Mouse (Mus musculus) liver, postnatal 0 days (tissue): ENCODE measurements at regions not wholly inside any gene's neighbourhood (a gene's known extent, or its start where the extent isn't known, plus 50 kb on each side); places are given as distances from the start of the nearest gene placed in this dataset.
"Not testable (repeated sequence)": the region's sequence is repeated elsewhere in the genome, so short reads cannot be mapped to it uniquely, and the experiment has no call there.

ENCODE experiments used
- ATAC-seq: fragments of 200-750 bp; cut with Nextera tagmentation; 2 replicates; pipeline ENCODE4 v1.8.0; 2017; ENCODE audit warnings: mild to moderate bottlenecking, moderate library complexity
- DNase-seq: peaks from one replicate; pipeline ENCODE4 v3.0.0-alpha.2; 2016
- H3K27ac ChIP-seq: fragments of 300-500 bp; sonication (generic); 2 replicates; pipeline ENCODE4 v1.5.1; 2014; ENCODE audit warnings: antibody characterized with exemption, moderate library complexity, mild to moderate bottlenecking, low read depth
- H3K27me3 ChIP-seq: fragments of 300-500 bp; sonication (generic); 2 replicates; pipeline ENCODE4 v1.6.1; 2014; ENCODE audit warnings: low read length, control low read depth, mixed read lengths; ENCODE audit not compliant: insufficient read depth
- H3K36me3 ChIP-seq: fragments of 300-500 bp; sonication (generic); replicated peaks from 2 replicates; pipeline ENCODE4 v1.6.1; 2014; ENCODE audit warnings: mild to moderate bottlenecking, control low read depth, low read length, moderate library complexity, mixed read lengths; ENCODE audit not compliant: insufficient read depth
- H3K4me1 ChIP-seq: fragments of 300-500 bp; sonication (generic); 2 replicates; pipeline ENCODE4 v1.6.1; 2014; ENCODE audit warnings: antibody characterized with exemption, mild to moderate bottlenecking, control low read depth; ENCODE audit not compliant: insufficient read depth
- H3K4me2 ChIP-seq: fragments of 300-500 bp; sonication (generic); 2 replicates; pipeline ENCODE4 v1.6.1; 2014; ENCODE audit warnings: low read depth, mild to moderate bottlenecking, low read length, moderate library complexity, mixed read lengths
- H3K4me3 ChIP-seq: fragments of 300-500 bp; sonication (generic); 2 replicates; pipeline ENCODE4 v1.5.1; 2014; ENCODE audit warnings: low read depth, low read length
- H3K9ac ChIP-seq: fragments of 300-500 bp; sonication (generic); replicated peaks from 2 replicates; pipeline ENCODE4 v1.6.1; 2014; ENCODE audit warnings: mild to moderate bottlenecking, moderate library complexity
- H3K9me3 ChIP-seq: fragments of 300-500 bp; sonication (generic); 2 replicates; pipeline ENCODE4 v1.6.1; 2016; ENCODE audit warnings: mild to moderate bottlenecking, control low read depth, low read length, mixed read lengths
- CTCF ChIP-seq: sonication (generic); IDR thresholded peaks from 2 replicates; pipeline ENCODE4 v1.5.1; 2016; ENCODE audit warnings: antibody characterized with exemption, low read depth
- EP300 ChIP-seq: IDR thresholded peaks from 2 replicates; pipeline ENCODE4 v1.6.1; 2016; ENCODE audit warnings: antibody characterized with exemption, low read depth, mild to moderate bottlenecking
- WGBS: fragments of 180-500 bp; shearing (Covaris S2); extraction: QIAGEN DNeasy Blood & Tissue Kit; methylation state at CpG from one replicate; pipeline ENCODE4 v1.1.7; 2014; ENCODE audit not compliant: insufficient replicate concordance; 5-methylcytosine and 5-hydroxymethylcytosine counted together

DNA sequence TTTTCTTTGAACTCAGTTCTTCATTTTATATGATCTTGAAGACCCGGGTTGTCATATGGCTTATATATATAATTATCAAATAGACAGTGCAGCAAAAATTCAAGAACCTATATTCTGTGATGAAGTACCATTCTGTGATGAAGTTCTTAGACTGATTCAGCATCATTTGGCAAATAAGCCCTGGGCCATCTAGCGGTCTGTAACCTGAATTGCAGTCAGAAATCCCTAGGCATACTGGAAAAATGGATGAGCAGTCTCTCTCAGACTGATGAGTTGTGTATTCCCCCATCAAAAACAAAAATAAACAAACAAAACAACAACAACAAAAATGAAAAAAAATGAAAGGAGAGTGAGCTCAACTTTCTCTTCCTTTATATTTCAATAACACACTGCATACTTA lies 232.3 kb downstream of the Ppp1r3a start:
- WGBS: 11% methylated on average over 2 of the region's 2 CpGs
- no peak for ATAC-seq
- Histone ChIP-seq H3K9me3 (no peaks in the 10 kb centered on the region), H3K4me2 (no peak overlapping the region), H3K27me3 (no peaks in the 10 kb centered on the region), H3K4me3 (no peak overlapping the region), H3K9ac (no peak overlapping the region), H3K36me3 (no peaks in the 10 kb centered on the region), H3K27ac (no peak overlapping the region), H3K4me1 (no peaks in the 10 kb centered on the region)
- no peak for DNase-seq
- peak; percentile 48 for TF ChIP-seq CTCF
- TF ChIP-seq EP300: no peak

DNA sequence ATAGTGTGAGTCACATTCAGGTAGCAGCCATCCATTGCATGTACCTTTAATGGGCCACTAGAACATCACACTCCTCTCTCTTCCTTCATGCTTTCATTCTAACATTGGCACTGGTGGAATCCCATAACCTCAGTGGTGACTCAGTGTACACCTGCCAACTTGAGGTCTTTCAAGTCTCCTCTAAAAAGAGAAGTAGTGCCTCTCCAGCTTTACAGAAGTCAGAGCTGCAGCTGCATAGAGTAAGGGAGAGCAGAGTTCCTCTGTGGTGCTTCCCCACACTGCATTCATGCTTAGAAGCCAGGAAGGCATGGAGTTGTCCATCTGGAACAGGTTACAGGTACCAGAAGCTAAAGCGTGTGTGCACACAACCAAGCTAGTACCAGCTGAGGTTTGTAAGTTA lies 233.8 kb downstream of the Ppp1r3a start:
- WGBS: 81% methylated on average over 1 of the region's 1 CpGs
- ATAC-seq (no peak), DNase-seq (no peak)
- Histone ChIP-seq H3K9me3 (no peaks in the 10 kb centered on the region), H3K36me3 (no peaks in the 10 kb centered on the region), H3K4me1 (no peaks in the 10 kb centered on the region), H3K4me2 (no peak overlapping the region), H3K27me3 (no peaks in the 10 kb centered on the region), H3K9ac (no peak overlapping the region), H3K27ac (no peak overlapping the region), H3K4me3 (no peak overlapping the region)
- TF ChIP-seq CTCF (no peak), EP300 (no peak)

DNA sequence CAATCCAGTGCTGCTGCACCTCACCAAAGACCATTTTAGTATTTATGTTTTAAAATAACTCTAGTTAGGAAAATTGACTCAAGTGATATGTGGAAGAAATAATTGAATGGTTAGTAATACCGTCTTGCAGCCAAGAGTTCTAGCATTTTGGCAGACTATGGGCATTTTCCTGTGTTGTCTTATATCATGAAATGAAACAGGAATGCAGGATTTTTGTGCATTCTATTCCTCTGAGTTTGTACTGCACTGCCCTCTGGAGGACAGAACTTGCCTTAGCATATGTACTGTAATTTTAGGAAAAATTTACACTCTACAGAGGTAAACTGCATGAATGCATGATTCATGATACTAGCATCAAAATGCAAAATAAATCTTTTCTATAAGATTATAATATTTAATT lies 250.9 kb downstream of the Ppp1r3a start:
- ATAC-seq (no peak), DNase-seq (no peak)
- H3K4me1 ChIP-seq: no peaks in the 10 kb centered on the region

DNA sequence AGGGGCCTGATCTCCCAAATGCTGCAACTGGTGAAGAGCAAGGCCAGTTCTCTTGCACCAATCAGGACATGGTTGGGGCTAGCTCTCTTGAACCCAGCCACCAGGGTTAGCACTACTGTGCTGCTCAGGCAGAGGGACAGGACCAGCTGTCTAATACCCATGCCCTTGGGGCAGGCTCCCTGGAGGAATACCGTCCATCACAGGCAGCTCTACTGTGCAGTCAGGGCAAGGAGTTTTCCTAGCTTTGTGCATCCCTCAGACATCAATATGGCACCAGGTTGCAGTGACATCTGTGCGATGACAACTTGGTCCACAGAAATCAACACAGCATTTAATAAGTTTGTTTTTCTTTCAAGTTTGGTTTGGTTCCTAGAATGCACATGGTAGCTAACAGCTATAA lies 254.4 kb downstream of the Ppp1r3a start:
- no peak for TF ChIP-seq CTCF
- TF ChIP-seq EP300: no peak
- Histone ChIP-seq H3K36me3 (no peaks in the 10 kb centered on the region), H3K4me1 (no peaks in the 10 kb centered on the region), H3K9ac (no peak overlapping the region), H3K27me3 (no peaks in the 10 kb centered on the region), H3K4me3 (no peak overlapping the region), H3K4me2 (no peak overlapping the region), H3K27ac (no peak overlapping the region), H3K9me3 (no peaks in the 10 kb centered on the region)
- 74% methylated on average over 2 of the region's 2 CpGs for WGBS
- no peak for ATAC-seq
- no peak for DNase-seq

More for the DNA sequence above, 250.9 kb downstream of the Ppp1r3a start:
- Histone ChIP-seq H3K9ac (no peak overlapping the region), H3K4me3 (no peak overlapping the region), H3K36me3 (no peaks in the 10 kb centered on the region), H3K4me2 (no peak overlapping the region), H3K27me3 (no peaks in the 10 kb centered on the region), H3K9me3 (no peaks in the 10 kb centered on the region), H3K27ac (no peak overlapping the region)
- no peak for TF ChIP-seq EP300
- TF ChIP-seq CTCF: peak; percentile 62
- 47% methylated on average over 1 of the region's 1 CpGs for WGBS

DNA sequence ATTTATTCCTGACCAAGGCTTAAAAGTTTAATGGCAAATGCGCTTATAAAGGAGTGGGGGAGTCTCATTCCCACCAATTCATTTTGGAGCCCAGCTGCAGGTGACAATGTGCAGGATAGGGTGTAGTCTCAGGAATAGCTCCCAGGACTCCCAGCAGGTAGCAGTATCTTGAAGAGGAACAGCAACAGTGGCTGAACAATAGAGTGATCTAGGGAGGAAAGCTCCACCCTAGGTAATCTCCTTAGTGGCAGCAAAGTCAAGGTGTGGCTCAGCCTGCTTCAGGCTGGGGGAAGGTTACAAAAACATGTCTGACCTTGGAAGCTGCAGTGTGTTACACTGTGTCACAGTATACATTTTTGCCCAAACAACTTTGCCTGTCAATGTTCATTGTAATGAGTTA lies 255.2 kb downstream of the Ppp1r3a start:
- not testable (repeated sequence) for H3K4me1 ChIP-seq, DNase-seq, H3K9me3 ChIP-seq, H3K27me3 ChIP-seq, ATAC-seq, H3K4me2 ChIP-seq, H3K9ac ChIP-seq, H3K27ac ChIP-seq, H3K4me3 ChIP-seq, H3K36me3 ChIP-seq
- whole genome bisulfite sequencing: 61% methylated on average over 1 of the region's 1 CpGs

DNA sequence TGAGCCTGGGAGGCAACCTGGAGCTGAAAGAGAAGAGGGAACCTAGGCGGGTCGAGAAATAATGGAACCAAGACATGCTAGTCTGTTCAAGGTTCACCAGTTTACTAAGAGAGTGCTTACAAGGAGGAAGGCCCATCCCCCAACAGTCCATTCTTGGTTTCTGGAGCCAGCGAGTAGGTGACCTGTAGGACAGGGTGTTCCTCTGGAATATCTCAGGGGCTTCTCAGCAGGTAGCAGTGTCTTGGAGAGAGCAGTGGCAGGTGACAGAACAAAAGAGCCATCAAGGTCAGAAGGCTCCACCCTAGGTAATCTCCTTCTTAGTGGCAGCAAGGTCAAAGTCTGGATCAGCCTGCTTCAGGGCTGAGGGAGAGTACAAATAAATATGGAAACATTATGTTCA lies 268.4 kb downstream of the Ppp1r3a start:
- DNase-seq: not testable (repeated sequence)

DNA sequence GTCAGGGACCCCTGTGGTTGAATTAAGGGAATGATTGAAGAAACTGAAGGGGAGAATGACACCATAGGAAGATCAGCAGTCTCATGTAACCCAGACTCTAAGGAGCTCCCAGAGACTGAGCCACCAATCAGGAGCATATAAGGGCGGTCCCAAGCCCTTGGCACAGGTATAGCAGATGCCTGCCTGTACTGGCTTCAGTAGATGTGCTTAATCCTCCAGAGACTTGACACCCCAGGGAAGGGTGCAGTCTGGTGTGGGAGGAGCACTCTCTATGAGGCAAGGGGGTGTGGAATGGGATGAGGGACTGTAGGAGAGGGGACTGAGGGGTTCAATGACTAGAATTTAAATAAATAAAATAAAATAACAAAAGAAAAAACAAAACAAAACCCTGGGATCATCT lies 298.7 kb downstream of the Ppp1r3a start:
- ATAC-seq: no peak
- no peak for DNase-seq
- Histone ChIP-seq H3K4me2 (no peak overlapping the region), H3K27ac (no peak overlapping the region), H3K27me3 (no peaks in the 10 kb centered on the region), H3K4me3 (no peak overlapping the region), H3K4me1 (no peaks in the 10 kb centered on the region), H3K9me3 (no peaks in the 10 kb centered on the region), H3K36me3 (no peaks in the 10 kb centered on the region), H3K9ac (no peak overlapping the region)
- WGBS: 62% methylated on average over 1 of the region's 1 CpGs
- no peak for TF ChIP-seq EP300
- no peak for TF ChIP-seq CTCF

More for the DNA sequence above, 268.4 kb downstream of the Ppp1r3a start:
- ATAC-seq, H3K9me3 ChIP-seq, H3K4me1 ChIP-seq, H3K27ac ChIP-seq, H3K36me3 ChIP-seq, H3K9ac ChIP-seq, H3K27me3 ChIP-seq, H3K4me2 ChIP-seq, H3K4me3 ChIP-seq: not testable (repeated sequence)
- 56% methylated on average over 3 of the region's 3 CpGs for WGBS

DNA sequence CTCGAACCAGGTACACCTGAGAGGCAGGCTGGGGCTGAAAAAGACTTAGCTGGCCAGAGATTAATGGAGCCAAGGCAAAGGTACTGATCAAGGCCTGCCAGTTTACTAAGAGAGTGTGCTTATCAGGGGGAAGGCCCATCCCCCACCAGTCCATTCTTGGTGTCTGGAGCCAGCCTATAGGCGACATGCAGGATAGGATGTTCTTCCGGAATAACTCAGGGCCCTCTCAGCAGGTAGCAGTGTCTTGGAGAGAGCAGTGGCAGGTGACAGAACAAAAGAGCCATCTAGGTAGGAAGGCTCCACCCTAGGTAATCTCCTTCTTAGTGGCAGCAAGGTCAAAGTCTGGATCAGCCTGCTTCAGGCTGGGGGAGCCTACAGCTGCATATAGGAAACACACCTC lies 301.8 kb downstream of the Ppp1r3a start:
- not testable (repeated sequence) for H3K4me1 ChIP-seq, H3K27me3 ChIP-seq, H3K4me2 ChIP-seq, H3K36me3 ChIP-seq, H3K9me3 ChIP-seq, DNase-seq, ATAC-seq, H3K4me3 ChIP-seq, H3K9ac ChIP-seq, H3K27ac ChIP-seq
- 67% methylated on average over 3 of the region's 3 CpGs for WGBS
